Mouse (Mus musculus) limb, embryonic 13.5 days (tissue): ENCODE measurements at regions not wholly inside any gene's neighbourhood (a gene's known extent, or its start where the extent isn't known, plus 50 kb on each side); places are given as distances from the start of the nearest gene placed in this dataset.

ENCODE experiments used
- ATAC-seq: fragments of 200-750 bp; cut with Nextera tagmentation; 2 replicates; pipeline ENCODE4 v1.8.0; 2017; ENCODE audit warnings: low read depth, moderate number of reproducible peaks, moderate TSS enrichment; ENCODE audit not compliant: low FRiP score
- H3K27ac ChIP-seq: fragments of 300-500 bp; sonication (generic); 2 replicates; pipeline ENCODE4 v1.5.1; 2015; ENCODE audit warnings: inconsistent platforms, mild to moderate bottlenecking, moderate library complexity
- H3K27me3 ChIP-seq: fragments of 300-500 bp; sonication (generic); 2 replicates; pipeline ENCODE4 v1.6.1; 2015; ENCODE audit warnings: mild to moderate bottlenecking, inconsistent platforms
- H3K36me3 ChIP-seq: fragments of 300-500 bp; sonication (generic); 2 replicates; pipeline ENCODE4 v1.6.1; 2015; ENCODE audit warnings: inconsistent platforms, mild to moderate bottlenecking, moderate library complexity
- H3K4me1 ChIP-seq: fragments of 300-500 bp; sonication (generic); 2 replicates; pipeline ENCODE4 v1.6.1; 2015; ENCODE audit warnings: inconsistent platforms
- H3K4me2 ChIP-seq: fragments of 300-500 bp; sonication (generic); replicated peaks from 2 replicates; pipeline ENCODE4 v1.6.1; 2015; ENCODE audit warnings: inconsistent platforms, mild to moderate bottlenecking, moderate library complexity
- H3K4me3 ChIP-seq: fragments of 300-500 bp; sonication (generic); 2 replicates; pipeline ENCODE4 v1.5.1; 2015; ENCODE audit warnings: moderate library complexity, mild to moderate bottlenecking, inconsistent platforms
- H3K9ac ChIP-seq: fragments of 300-500 bp; sonication (generic); 2 replicates; pipeline ENCODE4 v1.6.1; 2015; ENCODE audit warnings: mild to moderate bottlenecking, inconsistent platforms
- H3K9me3 ChIP-seq: fragments of 300-500 bp; sonication (generic); 2 replicates; pipeline ENCODE4 v1.6.1; 2016; ENCODE audit warnings: inconsistent platforms
- WGBS: fragments of 180-500 bp; shearing (Covaris S2); methylation state at CpG from one replicate; pipeline ENCODE4 v1.1.7; 2015; 5-methylcytosine and 5-hydroxymethylcytosine counted together

- Histone ChIP-seq H3K27ac (no peak overlapping the region), H3K4me2 (no peak overlapping the region), H3K9me3 (no peaks in the 10 kb centered on the region), H3K4me3 (no peak overlapping the region), H3K4me1 (peaks cover 25% of the 10 kb centered on the region), H3K9ac (no peak overlapping the region), H3K27me3 (no peaks in the 10 kb centered on the region), H3K36me3 (no peaks in the 10 kb centered on the region)
- WGBS = 91% methylated on average over 15 of the region's 15 CpGs
- no peak for ATAC-seq
Measured at GRCm38 (mm10) chr3:121902246-121902645, 50.1 kb upstream of the Arhgap29 start.

- no peak overlapping the region for H3K4me2 ChIP-seq
- peaks cover 25% of the 10 kb centered on the region for H3K4me1 ChIP-seq
- no peak overlapping the region for H3K9ac ChIP-seq
- H3K27me3 ChIP-seq = no peaks in the 10 kb centered on the region
- H3K27ac ChIP-seq = no peak overlapping the region
- H3K9me3 ChIP-seq = no peaks in the 10 kb centered on the region
- no peaks in the 10 kb centered on the region for H3K36me3 ChIP-seq
- no peak for ATAC-seq
- 76% methylated on average over 8 of the region's 8 CpGs for WGBS
- H3K4me3 ChIP-seq = no peak overlapping the region
Measured at GRCm38 (mm10) chr3:121900429-121900844, 51.9 kb upstream of the Arhgap29 start.

- Histone ChIP-seq H3K9ac (no peak overlapping the region), H3K9me3 (no peaks in the 10 kb centered on the region), H3K36me3 (no peaks in the 10 kb centered on the region), H3K27ac (no peak overlapping the region), H3K4me1 (peaks cover 15% of the 10 kb centered on the region), H3K27me3 (no peaks in the 10 kb centered on the region), H3K4me3 (no peak overlapping the region), H3K4me2 (no peak overlapping the region)
- 57% methylated on average over 14 of the region's 14 CpGs for WGBS
- peak; percentile 24; the same call in 1 of the 2 replicates for ATAC-seq
Measured at GRCm38 (mm10) chr3:121897821-121898574, 54.3 kb upstream of the Arhgap29 start.

- no peak overlapping the region for H3K4me2 ChIP-seq
- H3K36me3 ChIP-seq = no peaks in the 10 kb centered on the region
- peaks cover 4% of the 10 kb centered on the region for H3K27me3 ChIP-seq
- no peak overlapping the region for H3K27ac ChIP-seq
- no peak overlapping the region for H3K4me3 ChIP-seq
- no peaks in the 10 kb centered on the region for H3K9me3 ChIP-seq
- 72% methylated on average over 7 of the region's 7 CpGs for WGBS
- H3K9ac ChIP-seq = no peak overlapping the region
- H3K4me1 ChIP-seq = peaks cover 13% of the 10 kb centered on the region; the same call in 1 of the 2 replicates
- no peak for ATAC-seq
Measured at GRCm38 (mm10) chr3:121893606-121894005, 58.7 kb upstream of the Arhgap29 start.

- Histone ChIP-seq H3K4me1 (0 out of 2 replicates have a peak, but pooled peaks cover 4% of the 10 kb centered on the region), H3K27ac (no peak overlapping the region), H3K4me3 (no peak overlapping the region), H3K4me2 (no peak overlapping the region), H3K9me3 (no peaks in the 10 kb centered on the region), H3K36me3 (no peaks in the 10 kb centered on the region), H3K9ac (no peak overlapping the region), H3K27me3 (peaks cover 4% of the 10 kb centered on the region)
- WGBS = 82% methylated on average over 3 of the region's 3 CpGs
- no peak for ATAC-seq
Measured at GRCm38 (mm10) chr3:121892675-121893074, 59.7 kb upstream of the Arhgap29 start.

GRCm38 (mm10) chr3:121891338-121891737 is 61.0 kb upstream of the Arhgap29 start:
- Histone ChIP-seq H3K4me3 (no peak overlapping the region), H3K4me1 (peaks cover 6% of the 10 kb centered on the region; the same call in 1 of the 2 replicates), H3K36me3 (no peaks in the 10 kb centered on the region), H3K27me3 (peaks cover 4% of the 10 kb centered on the region), H3K9me3 (no peaks in the 10 kb centered on the region), H3K4me2 (no peak overlapping the region), H3K9ac (no peak overlapping the region), H3K27ac (no peak overlapping the region)
- ATAC-seq = no peak
- WGBS = 35% methylated on average over 9 of the region's 9 CpGs

GRCm38 (mm10) chr3:121890563-121890962 is 61.8 kb upstream of the Arhgap29 start:
- H3K4me1 ChIP-seq = peaks cover 7% of the 10 kb centered on the region; the same call in 1 of the 2 replicates
- H3K9me3 ChIP-seq = no peaks in the 10 kb centered on the region
- WGBS = 48% methylated on average over 5 of the region's 5 CpGs
- H3K36me3 ChIP-seq = no peaks in the 10 kb centered on the region
- no peak overlapping the region for H3K27ac ChIP-seq
- no peak for ATAC-seq
- no peak overlapping the region for H3K4me3 ChIP-seq
- no peak overlapping the region for H3K9ac ChIP-seq
- peaks cover 8% of the 10 kb centered on the region for H3K27me3 ChIP-seq
- no peak overlapping the region for H3K4me2 ChIP-seq

- H3K9ac ChIP-seq = no peak overlapping the region
- H3K27me3 ChIP-seq = peaks cover 8% of the 10 kb centered on the region
- WGBS = 13% methylated on average over 15 of the region's 15 CpGs
Measured at GRCm38 (mm10) chr3:121886870-121887605, 65.3 kb upstream of the Arhgap29 start.

GRCm38 (mm10) chr3:121886309-121886708 is 66.0 kb upstream of the Arhgap29 start:
- no peaks in the 10 kb centered on the region for H3K9me3 ChIP-seq
- WGBS = 39% methylated on average over 10 of the region's 10 CpGs
- H3K4me1 ChIP-seq = peaks cover 7% of the 10 kb centered on the region; the same call in 1 of the 2 replicates
- H3K4me2 ChIP-seq = peak overlapping the region; percentile 49
- H3K9ac ChIP-seq = no peak overlapping the region
- H3K36me3 ChIP-seq = no peaks in the 10 kb centered on the region
- H3K4me3 ChIP-seq = peak overlapping the region; percentile 14; the same call in 1 of the 2 replicates
- H3K27me3 ChIP-seq = peaks cover 8% of the 10 kb centered on the region
- no peak for ATAC-seq
- H3K27ac ChIP-seq = no peak overlapping the region

More at GRCm38 (mm10) chr3:121886870-121887605, 65.3 kb upstream of the Arhgap29 start:
- ATAC-seq = 0 out of 2 replicates have a peak, but pooled peaks have one; percentile 29
- no peak overlapping the region for H3K27ac ChIP-seq
- H3K9me3 ChIP-seq = no peaks in the 10 kb centered on the region
- no peaks in the 10 kb centered on the region for H3K36me3 ChIP-seq
- H3K4me3 ChIP-seq = peak overlapping the region; percentile 14; the same call in 1 of the 2 replicates
- peak overlapping the region; percentile 49 for H3K4me2 ChIP-seq
- H3K4me1 ChIP-seq = peaks cover 7% of the 10 kb centered on the region; the same call in 1 of the 2 replicates

GRCm38 (mm10) chr3:121885265-121886178 is 66.8 kb upstream of the Arhgap29 start:
- H3K4me3 ChIP-seq = no peak overlapping the region
- WGBS = 22% methylated on average over 10 of the region's 10 CpGs
- H3K4me1 ChIP-seq = peaks cover 7% of the 10 kb centered on the region; the same call in 1 of the 2 replicates
- no peak overlapping the region for H3K9ac ChIP-seq
- H3K4me2 ChIP-seq = peak overlapping the region; percentile 30
- no peaks in the 10 kb centered on the region for H3K9me3 ChIP-seq
- no peak overlapping the region for H3K27ac ChIP-seq
- H3K27me3 ChIP-seq = peaks cover 8% of the 10 kb centered on the region
- no peak for ATAC-seq
- H3K36me3 ChIP-seq = no peaks in the 10 kb centered on the region

GRCm38 (mm10) chr3:121884328-121885248 is 67.8 kb upstream of the Arhgap29 start:
- peak; percentile 58 for ATAC-seq
- Histone ChIP-seq H3K27me3 (peaks cover 8% of the 10 kb centered on the region), H3K4me2 (peak overlapping the region; percentile 30), H3K4me1 (peaks cover 7% of the 10 kb centered on the region; the same call in 1 of the 2 replicates), H3K36me3 (no peaks in the 10 kb centered on the region), H3K9ac (no peak overlapping the region), H3K4me3 (no peak overlapping the region), H3K27ac (no peak overlapping the region), H3K9me3 (no peaks in the 10 kb centered on the region)
- WGBS = 23% methylated on average over 18 of the region's 18 CpGs
